Mouse (Mus musculus) gastrocnemius, adult 2 months (tissue): Measurements from ENCODE around the gene Ccdc87. TPM values are rescaled to one million over a fixed set of nuclear protein-coding genes. Genes with fewer than 3 reads are reported as not detected.
"Not testable (repeated sequence)": the region's sequence is repeated elsewhere in the genome, so short reads cannot be mapped to it uniquely, and the experiment has no call there.

Source experiments
- DNase-seq: peaks from one replicate; pipeline ENCODE4 v3.0.0; 2022
- H3K27ac ChIP-seq: fragments of 200-600 bp; 2 replicates; pipeline ENCODE4 v1.8.1; 2022; ENCODE audit warnings: mild to moderate bottlenecking
- H3K4me3 ChIP-seq: fragments of 200-600 bp; 2 replicates; pipeline ENCODE4 v1.8.1; 2022; ENCODE audit warnings: mild to moderate bottlenecking, moderate library complexity
- CTCF ChIP-seq: fragments of 200-600 bp; IDR thresholded peaks from 2 replicates; pipeline ENCODE4 v1.8.1; 2022; ENCODE audit warnings: antibody characterized with exemption, mild to moderate bottlenecking, moderate library complexity
- intact Hi-C: fragments of 180-260 bp; cut with DNase I; formaldehyde crosslinking; loops from one replicate; pipeline ENCODE4 v1.15.1; 2025
- total RNA-seq, 2 experiments: library from RNA; stranded (reverse); gene quantifications; 2 replicates each; pipeline ENCODE4 v1.2.3; 2021

Ccdc87 gene
- total RNA-seq, 2 experiments from 2014 or later: not detected

GRCm38 (mm10) chr19:4845846-4846245, 6.7 kb downstream of the Ccdc87 start:
- intact Hi-C loops: loop anchor here (2.0 to 5.0 kb wide), 3 partner anchors 34 to 219 kb away; partner anchors contain the start of genes Gm21992, Rbm14 and Rce1
- no peak overlapping the region for H3K27ac ChIP-seq
- no peak for DNase-seq
- H3K4me3 ChIP-seq: no peak overlapping the region
- TF ChIP-seq CTCF: no peak

GRCm38 (mm10) chr19:4847490-4847889, 8.3 kb downstream of the Ccdc87 start:
- H3K27ac ChIP-seq: no peak overlapping the region
- peak; percentile 81 for TF ChIP-seq CTCF
- intact Hi-C loops: loop anchor here (2.0 to 5.0 kb wide), 3 partner anchors 35 to 220 kb away; partner anchors contain the start of genes Gm21992, Rbm14 and Rce1
- DNase-seq: no peak
- no peak overlapping the region for H3K4me3 ChIP-seq

- Histone ChIP-seq H3K4me3 (no peak overlapping the region), H3K27ac (no peak overlapping the region)
- intact Hi-C loops: loop anchor here (5.0 to 10.0 kb wide), 3 partner anchors 37 to 355 kb away; partner anchors contain the start of genes 2010003K11Rik, Gm21992, Rbm14 and Rce1
- no peak for DNase-seq
- no peak for TF ChIP-seq CTCF
These were observed 10.6 kb downstream of the Ccdc87 start for GRCm38 (mm10) chr19:4849800-4850199.

GRCm38 (mm10) chr19:4850281-4850680, 11.1 kb downstream of the Ccdc87 start:
- no peak for TF ChIP-seq CTCF
- Histone ChIP-seq H3K4me3 (no peak overlapping the region), H3K27ac (no peak overlapping the region)
- intact Hi-C loops: loop anchor here (10.0 kb wide), 1 partner anchor 355 kb away; the partner anchor contains the start of gene 2010003K11Rik
- DNase-seq: no peak

- peak; percentile 97 for DNase-seq
- Histone ChIP-seq H3K27ac (peak within 1 kb of the TSS; percentile 98), H3K4me3 (peak within 1 kb of the TSS; percentile 74)
- intact Hi-C loops: loop anchor here (10.0 kb wide), 1 partner anchor 360 kb away; the partner anchor contains the start of gene 2010003K11Rik
- TF ChIP-seq CTCF: peak; percentile 28; the same call in 1 of the 2 replicates
These were observed 15.6 kb downstream of the Ccdc87 start, which contains the start of gene Ctsf for GRCm38 (mm10) chr19:4854552-4855469. Ctsf (plus strand) TSS chr19:4855130.

GRCm38 (mm10) chr19:4855470-4855820, 16.3 kb downstream of the Ccdc87 start:
- H3K4me3 ChIP-seq: peak overlapping the region; percentile 74
- intact Hi-C loops: loop anchor here (10.0 kb wide), 1 partner anchor 361 kb away; the partner anchor contains the start of gene 2010003K11Rik

GRCm38 (mm10) chr19:4855951-4856350, 16.8 kb downstream of the Ccdc87 start:
- DNase-seq: no peak
- intact Hi-C loops: loop anchor here (10.0 kb wide), 1 partner anchor 361 kb away; the partner anchor contains the start of gene 2010003K11Rik
- Histone ChIP-seq H3K4me3 (peak overlapping the region; percentile 74), H3K27ac (peak overlapping the region; percentile 98)
- no peak for TF ChIP-seq CTCF

More at GRCm38 (mm10) chr19:4855470-4855820, 16.3 kb downstream of the Ccdc87 start:
- H3K27ac ChIP-seq: peak overlapping the region; percentile 98
- TF ChIP-seq CTCF: no peak
- no peak for DNase-seq

GRCm38 (mm10) chr19:4859081-4859480, 19.9 kb downstream of the Ccdc87 start:
- Histone ChIP-seq H3K4me3 (no peak overlapping the region), H3K27ac (no peak overlapping the region)
- TF ChIP-seq CTCF: no peak
- DNase-seq: peak; percentile 30
- intact Hi-C loops: loop anchor here (10.0 kb wide), 1 partner anchor 364 kb away; the partner anchor contains the start of gene 2010003K11Rik

GRCm38 (mm10) chr19:4863048-4863447, 23.9 kb downstream of the Ccdc87 start:
- peak; percentile 28 for DNase-seq
- no peak for TF ChIP-seq CTCF
- peak overlapping the region; percentile 67 for H3K27ac ChIP-seq
- intact Hi-C loops: no loop called here
- H3K4me3 ChIP-seq: no peak overlapping the region

GRCm38 (mm10) chr19:4865147-4865546, 26.0 kb downstream of the Ccdc87 start:
- TF ChIP-seq CTCF: no peak
- Histone ChIP-seq H3K4me3 (no peak overlapping the region), H3K27ac (peak overlapping the region; percentile 67)
- peak; percentile 77 for DNase-seq
- intact Hi-C loops: no loop called here

- DNase-seq, intact Hi-C loops: not testable (repeated sequence)
- H3K27ac ChIP-seq: peak overlapping the region; percentile 96
These were observed 35.4 kb downstream of the Ccdc87 start for GRCm38 (mm10) chr19:4874613-4875012.

GRCm38 (mm10) chr19:4876241-4876640, 37.1 kb downstream of the Ccdc87 start:
- peak; percentile 84 for DNase-seq
- H3K4me3 ChIP-seq: peak overlapping the region; percentile 95

More at GRCm38 (mm10) chr19:4874613-4875012, 35.4 kb downstream of the Ccdc87 start:
- H3K4me3 ChIP-seq: peak overlapping the region; percentile 95

GRCm38 (mm10) chr19:4876755-4877154, 37.6 kb downstream of the Ccdc87 start:
- Histone ChIP-seq H3K4me3 (peak overlapping the region; percentile 95), H3K27ac (peak overlapping the region; percentile 96)
- peak; percentile 89 for DNase-seq
- no peak for TF ChIP-seq CTCF
- intact Hi-C loops: no loop called here

More at GRCm38 (mm10) chr19:4876241-4876640, 37.1 kb downstream of the Ccdc87 start:
- H3K27ac ChIP-seq: peak overlapping the region; percentile 96
- TF ChIP-seq CTCF: no peak
- intact Hi-C loops: no loop called here
